ENCODE assay signal across 28 mouse cellular contexts in genomic region chr2:158386072-158386471, GRCm38 (mm10). TPM values are rescaled to one million over a fixed set of nuclear protein-coding genes. Genes with fewer than 3 reads are reported as not detected.
DNase-seq lines count a peak whose midpoint lies in the region; ATAC-seq and TF ChIP-seq lines count a peak whose summit lies in the region.
"Had no signal": no experiment of that assay in that cellular context is flagged by ENCODE, and none has a peak within 500 bp of the region (broad histone marks: within the 10 kb centered on the region; RNA-seq: fewer than 3 reads in every experiment).

No protein-coding gene starts in this region.

- no peak overlapping the region for H3K4me2 ChIP-seq in hindbrain, postnatal 0 days (ENCODE audit: low read depth, low read length)
- no peak overlapping the region for H3K4me2 ChIP-seq in hindbrain, embryonic 12.5 days (replicated peaks)
- H3K4me2 ChIP-seq: embryonic facial prominence, embryonic 12.5 days; heart, embryonic 15.5 days; kidney, embryonic 15.5 days; limb, embryonic 13.5 days; liver, embryonic 11.5 days had no signal

- H3K9ac ChIP-seq in hindbrain, postnatal 0 days (replicated peaks; ENCODE audit: low read length): no peak overlapping the region
- no peak overlapping the region for H3K9ac ChIP-seq in hindbrain, embryonic 12.5 days
- H3K9ac ChIP-seq in ES-E14 (ENCODE audit: insufficient read depth, low read depth, low read length, poor library complexity, severe bottlenecking): no peak overlapping the region
- H3K9ac ChIP-seq: embryonic facial prominence, embryonic 12.5 days; heart, embryonic 15.5 days; kidney, embryonic 15.5 days; limb, embryonic 13.5 days had no signal

- no peaks in the 10 kb centered on the region for H3K27me3 ChIP-seq in hindbrain, postnatal 0 days (ENCODE audit: insufficient read depth, low read length)
- H3K27me3 ChIP-seq in hindbrain, embryonic 12.5 days: no peaks in the 10 kb centered on the region
- H3K27me3 ChIP-seq: embryonic facial prominence, embryonic 12.5 days; heart, embryonic 15.5 days; kidney, embryonic 15.5 days; limb, embryonic 13.5 days had no signal

- peak; percentile 34; the same call in 1 of the 2 replicates for ATAC-seq in hindbrain, postnatal 0 days
- ATAC-seq in hindbrain, embryonic 12.5 days (ENCODE audit: low FRiP score): no peak
- ATAC-seq: forebrain, embryonic 14.5 days had no signal

- in situ Hi-C loops in ES-E14 (cut with MboI; ENCODE audit: low sequenced_read_pairs in 2 of 2, unreplicated experiment in 2 of 2): no loop called here

- H3K4me3 ChIP-seq in hindbrain, postnatal 0 days (ENCODE audit: low read length): no peak overlapping the region
- no peak overlapping the region for H3K4me3 ChIP-seq in hindbrain, embryonic 12.5 days
- H3K4me3 ChIP-seq in ES-E14 (ENCODE audit: insufficient read depth in 1 of 2, low read depth in 1 of 2, low read length in 2 of 2, poor library complexity in 1 of 2, severe bottlenecking in 1 of 2): no peak overlapping the region
- H3K4me3 ChIP-seq: embryonic facial prominence, embryonic 12.5 days; heart, embryonic 15.5 days; kidney, embryonic 15.5 days; layer of hippocampus, adult 2 months; left cerebral cortex, adult 2 months; limb, embryonic 13.5 days had no signal

- no peak for DNase-seq in hindbrain, postnatal 0 days (ENCODE audit: low spot score)
- DNase-seq in ES-E14 (ENCODE audit: low read depth, low spot score): no peak
- peak; percentile 70 for DNase-seq in ZHBTc4 (ENCODE audit: low read depth, low spot score)
- peak; percentile 46 for DNase-seq in yolk sac, embryonic 10.5 days (ENCODE audit: low spot score)
- no peak for DNase-seq in gastrocnemius, postnatal 25 days
- DNase-seq: adrenal gland, postnatal 14 days; B cell, adult 2 months; cerebellum, adult 11-12 months; cerebellum, adult 9-11 months; kidney, adult 11 months; kidney, postnatal 36 days; lung, postnatal 4 days; midbrain, embryonic 14.5 days; retina, postnatal 1 day; spleen, adult 18-20 months; thymus, postnatal 4 days had no signal

- H3K27ac ChIP-seq in hindbrain, postnatal 0 days: no peak overlapping the region
- no peak overlapping the region for H3K27ac ChIP-seq in hindbrain, embryonic 12.5 days
- H3K27ac ChIP-seq in ES-E14 (ENCODE audit: insufficient read depth, low read depth, low read length, poor library complexity, severe bottlenecking): no peak overlapping the region
- H3K27ac ChIP-seq: embryonic facial prominence, embryonic 12.5 days; heart, embryonic 15.5 days; kidney, embryonic 15.5 days; layer of hippocampus, adult 2 months; left cerebral cortex, adult 2 months; limb, embryonic 13.5 days; stomach, postnatal 0 days had no signal

- H3K9me3 ChIP-seq in hindbrain, postnatal 0 days (ENCODE audit: low read length): no peaks in the 10 kb centered on the region
- H3K9me3 ChIP-seq in hindbrain, embryonic 12.5 days (replicated peaks): no peaks in the 10 kb centered on the region
- no peaks in the 10 kb centered on the region for H3K9me3 ChIP-seq in ES-E14 (ENCODE audit: control insufficient read depth, insufficient read depth, low read depth, low read length)
- H3K9me3 ChIP-seq: embryonic facial prominence, embryonic 12.5 days; G1E; heart, embryonic 15.5 days; kidney, embryonic 15.5 days; limb, embryonic 13.5 days had no signal

- 0 out of 2 replicates have a peak, but pooled peaks cover 5% of the 10 kb centered on the region for H3K36me3 ChIP-seq in hindbrain, postnatal 0 days (ENCODE audit: insufficient read depth, low read length)
- H3K36me3 ChIP-seq in hindbrain, embryonic 12.5 days: no peaks in the 10 kb centered on the region
- H3K36me3 ChIP-seq in ES-E14 (ENCODE audit: control insufficient read depth, insufficient read depth, low read length, poor library complexity, severe bottlenecking): no peaks in the 10 kb centered on the region
- H3K36me3 ChIP-seq: embryonic facial prominence, embryonic 12.5 days; G1E; heart, embryonic 15.5 days; kidney, embryonic 15.5 days; limb, embryonic 13.5 days had no signal

- no peaks in the 10 kb centered on the region for H3K4me1 ChIP-seq in hindbrain, postnatal 0 days (ENCODE audit: insufficient read depth, low read length)
- H3K4me1 ChIP-seq in hindbrain, embryonic 12.5 days: no peaks in the 10 kb centered on the region
- peaks cover 3 to 6% of the 10 kb centered on the region in 2 experiments; a peak in 2 of 4 replicates for H3K4me1 ChIP-seq in ES-E14 (ENCODE audit: control insufficient read depth in 2 of 2, insufficient read depth in 2 of 2, low read length in 2 of 2, poor library complexity in 1 of 2)
- H3K4me1 ChIP-seq: embryonic facial prominence, embryonic 12.5 days; heart, embryonic 15.5 days; kidney, embryonic 15.5 days; limb, embryonic 13.5 days had no signal

- 37% methylated on average over 8 of the region's 8 CpGs for WGBS in hindbrain, postnatal 0 days
- WGBS in hindbrain, embryonic 12.5 days: 38% methylated on average over 8 of the region's 8 CpGs

- no peak for TF ChIP-seq CTCF in hindbrain, postnatal 0 days (IDR thresholded peaks at IDR 0.05; ENCODE audit: low read depth)

TF ChIP-seq in ES-E14, 5 proteins besides CTCF, POLR2A, EP300 and RAD21:
- TF ChIP-seq MAFK (IDR thresholded peaks at IDR 0.05; ENCODE audit: insufficient read depth, low read depth, low read length): 0 out of 2 replicates have a peak, but pooled peaks have one; percentile 8
- TF ChIP-seq HCFC1 (IDR thresholded peaks at IDR 0.05; ENCODE audit: borderline replicate concordance, insufficient read depth, low read length): no peak

RNA-seq across cellular contexts. Expression of gene Snhg11, which starts 10.6 kb away (rescaled TPM):
- 134 and 169 TPM in 2 replicates for total RNA-seq in hindbrain, postnatal 0 days (2014; rRNA removed)
- polyA plus RNA-seq in hindbrain, postnatal 0 days (2015; fragmentation: Nextera tagmentation; extraction: Ambion mirVana): 521 and 663 TPM in 2 replicates
- polyA plus RNA-seq in hindbrain, embryonic 12.5 days (2016; fragmentation: Nextera tagmentation; extraction: Ambion mirVana): 156 and 161 TPM in 2 replicates
- 15.9 and 25.2 TPM in 2 replicates for total RNA-seq in ES-E14 (2012; rRNA removed)
- total RNA-seq in gastrocnemius, postnatal 25 days (2021): under 1 TPM in 1 of 2 experiments, not detected in 1; 0.11 TPM
- total RNA-seq: monocyte, adult 5-6 weeks had no signal
- polyA plus RNA-seq: G1E had no signal

RNA-seq across cellular contexts. Expression of gene Ralgapb, which starts 23.6 kb away (rescaled TPM):
- total RNA-seq in hindbrain, postnatal 0 days (2014; rRNA removed): 44.9 and 66.1 TPM in 2 replicates
- polyA plus RNA-seq in hindbrain, postnatal 0 days (2015; fragmentation: Nextera tagmentation; extraction: Ambion mirVana): 16.3 and 17.8 TPM in 2 replicates
- 24.3 and 24.4 TPM in 2 replicates for polyA plus RNA-seq in hindbrain, embryonic 12.5 days (2016; fragmentation: Nextera tagmentation; extraction: Ambion mirVana)
- 20.3 and 23.0 TPM in 2 replicates for total RNA-seq in ES-E14 (2012; rRNA removed)
- total RNA-seq in gastrocnemius, postnatal 25 days (2021): 10 to 100 TPM; 21.6 to 25.2 TPM

Comparison
In these comparisons a context has a peak if more than half of its experiments do, and no peak if none do; other contexts are left out.
1. DNase-seq: peak in ZHBTc4 (single experiment) and yolk sac, embryonic 10.5 days (single experiment); none in hindbrain, postnatal 0 days (single experiment), ES-E14 (single experiment) and gastrocnemius, postnatal 25 days (single experiment).
2. RNA of gene Snhg11, which starts 10.6 kb away (total RNA-seq): 134 to 169 TPM in hindbrain, postnatal 0 days and 15.9 to 25.2 TPM in ES-E14; 0.11 TPM in gastrocnemius, postnatal 25 days; every median in the first group is over 10 times any median in the second.